Mouse (Mus musculus) intestine, embryonic 14.5 days (tissue): ENCODE results near the gene Cfap69. TPM values are rescaled to one million over a fixed set of nuclear protein-coding genes. Genes with fewer than 3 reads are reported as not detected.

Source experiments
- ATAC-seq: fragments of 200-750 bp; cut with Nextera tagmentation; replicated peaks from 2 replicates; pipeline ENCODE4 v1.8.0; 2017; ENCODE audit warnings: low read depth, moderate number of reproducible peaks, moderate TSS enrichment, moderate library complexity; ENCODE audit not compliant: low FRiP score, low TSS enrichment
- DNase-seq: peaks from one replicate; pipeline ENCODE4 v3.0.0-alpha.2; 2018; ENCODE audit warnings: low spot score
- H3K27ac ChIP-seq: fragments of 300-500 bp; sonication (generic); 2 replicates; pipeline ENCODE4 v1.5.1; 2014; ENCODE audit warnings: low read depth, mild to moderate bottlenecking, control low read depth
- H3K27me3 ChIP-seq: fragments of 300-500 bp; sonication (generic); replicated peaks from 2 replicates; pipeline ENCODE4 v1.6.1; 2014; ENCODE audit warnings: low read length, control low read depth; ENCODE audit not compliant: control insufficient read depth, insufficient read depth
- H3K36me3 ChIP-seq: fragments of 300-500 bp; sonication (generic); 2 replicates; pipeline ENCODE4 v1.6.1; 2014; ENCODE audit warnings: low read length, control low read depth; ENCODE audit not compliant: control insufficient read depth, insufficient read depth
- H3K4me1 ChIP-seq: fragments of 300-500 bp; sonication (generic); replicated peaks from 2 replicates; pipeline ENCODE4 v1.6.1; 2014; ENCODE audit warnings: low read length, control low read depth, mixed read lengths; ENCODE audit not compliant: control insufficient read depth, insufficient read depth
- H3K4me2 ChIP-seq: fragments of 300-500 bp; sonication (generic); 2 replicates; pipeline ENCODE4 v1.6.1; 2014; ENCODE audit warnings: low read length
- H3K4me3 ChIP-seq: fragments of 300-500 bp; sonication (generic); 2 replicates; pipeline ENCODE4 v1.5.1; 2014; ENCODE audit warnings: low read depth, low read length, control low read depth, mixed read lengths
- H3K9ac ChIP-seq: fragments of 300-500 bp; sonication (generic); 2 replicates; pipeline ENCODE4 v1.6.1; 2014; ENCODE audit warnings: mild to moderate bottlenecking, low read length
- H3K9me3 ChIP-seq: fragments of 300-500 bp; sonication (generic); 2 replicates; pipeline ENCODE4 v1.6.1; 2016; ENCODE audit warnings: low read length, control low read depth; ENCODE audit not compliant: control insufficient read depth
- WGBS: fragments of 180-500 bp; shearing (Covaris S2); extraction: QIAGEN DNeasy Blood & Tissue Kit; methylation state at CpG from one replicate; pipeline ENCODE4 v1.1.7; 2014; 5-methylcytosine and 5-hydroxymethylcytosine counted together
- polyA plus RNA-seq: library from polyadenylated mRNA; unstranded; fragments of >200 nt; fragmentation: Nextera tagmentation; extraction: Ambion mirVana; gene quantifications from 2 replicates; pipeline ENCODE4 v1.2.1, GENCODE M21; 2014

The Cfap69 gene
- polyA plus RNA-seq, 1 experiment from 2014 or later: 3.9 TPM

DNA sequence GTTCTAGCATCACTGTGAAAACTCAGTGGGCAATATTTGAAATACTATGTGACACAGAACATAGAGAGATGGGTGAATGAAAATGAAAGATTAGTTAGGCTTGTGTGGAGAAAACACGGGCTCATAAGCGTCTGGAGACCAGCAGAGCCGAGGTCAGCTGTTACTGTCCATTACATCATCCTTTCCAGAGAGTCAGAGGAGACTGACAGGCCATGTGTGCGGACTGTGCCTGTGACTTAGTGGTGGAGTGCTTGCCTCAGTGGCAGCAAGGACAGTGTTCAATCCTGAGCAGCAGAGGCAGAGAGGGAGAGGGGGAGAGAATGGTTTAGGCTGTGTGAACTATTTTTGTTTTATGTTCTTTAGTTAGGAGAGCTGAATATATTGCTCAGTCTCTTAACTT, 45.7 kb downstream of the Cfap69 start:
- no peak overlapping the region for H3K4me2 ChIP-seq
- no peaks in the 10 kb centered on the region for H3K9me3 ChIP-seq
- H3K36me3 ChIP-seq: no peaks in the 10 kb centered on the region
- no peaks in the 10 kb centered on the region for H3K27me3 ChIP-seq
- DNase-seq (no peak), ATAC-seq (no peak)
- no peak overlapping the region for H3K4me3 ChIP-seq
- WGBS: 53% methylated on average over 4 of the region's 4 CpGs
- H3K27ac ChIP-seq: no peak overlapping the region
- no peak overlapping the region for H3K9ac ChIP-seq
- H3K4me1 ChIP-seq: no peaks in the 10 kb centered on the region

DNA sequence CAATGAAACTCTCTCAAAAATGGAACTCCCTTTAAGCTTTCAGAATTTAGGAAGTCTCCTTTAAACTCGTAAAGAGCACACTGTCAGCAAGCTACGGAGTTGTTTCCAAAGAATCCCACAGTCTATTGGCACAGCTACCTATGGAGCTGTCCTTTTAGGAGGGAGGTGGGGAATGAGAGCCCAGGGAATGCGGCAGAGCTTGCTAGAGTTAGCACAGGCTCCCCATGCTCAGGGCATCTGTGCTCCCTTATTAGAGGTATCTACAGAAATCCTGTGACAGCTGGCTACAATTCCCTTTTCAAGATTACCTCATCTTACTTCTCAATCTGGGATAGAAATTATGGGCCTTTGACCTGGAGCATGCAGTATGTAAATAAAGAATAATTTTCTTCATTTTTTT, 53.5 kb downstream of the Cfap69 start:
- no peak overlapping the region for H3K27ac ChIP-seq
- H3K4me1 ChIP-seq: no peaks in the 10 kb centered on the region
- no peak overlapping the region for H3K4me2 ChIP-seq
- 48% methylated on average over 3 of the region's 3 CpGs for WGBS
- DNase-seq (no peak), ATAC-seq (no peak)
- no peaks in the 10 kb centered on the region for H3K36me3 ChIP-seq
- no peaks in the 10 kb centered on the region for H3K27me3 ChIP-seq
- H3K4me3 ChIP-seq: no peak overlapping the region
- H3K9ac ChIP-seq: no peak overlapping the region
- no peaks in the 10 kb centered on the region for H3K9me3 ChIP-seq

DNA sequence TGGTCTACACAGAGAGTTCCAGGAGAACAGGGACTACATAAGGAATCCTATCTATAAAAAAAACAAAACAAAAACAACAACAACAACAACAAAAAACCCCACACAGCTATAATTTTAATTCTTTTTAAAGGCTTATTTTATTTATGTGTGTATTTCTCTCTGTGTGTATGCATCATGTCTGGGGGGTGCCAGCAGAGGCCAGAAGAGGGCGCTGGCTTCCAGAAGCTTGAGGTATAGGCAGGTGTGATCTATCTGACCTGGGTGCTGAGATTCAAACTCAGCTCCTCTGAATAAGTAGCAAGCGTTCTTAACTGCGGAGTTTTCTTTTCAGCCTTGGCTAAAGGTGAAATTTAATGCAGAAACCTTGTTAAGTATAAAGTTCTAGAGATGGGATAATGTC, 76.4 kb downstream of the Cfap69 start:
- DNase-seq: no peak
- H3K4me3 ChIP-seq: no peak overlapping the region
- ATAC-seq: no peak
- no peaks in the 10 kb centered on the region for H3K4me1 ChIP-seq
- 75% methylated on average over 3 of the region's 3 CpGs for WGBS
- H3K36me3 ChIP-seq: no peaks in the 10 kb centered on the region
- H3K27me3 ChIP-seq: no peaks in the 10 kb centered on the region
- no peak overlapping the region for H3K27ac ChIP-seq
- H3K4me2 ChIP-seq: no peak overlapping the region
- H3K9ac ChIP-seq: no peak overlapping the region
- no peaks in the 10 kb centered on the region for H3K9me3 ChIP-seq

DNA sequence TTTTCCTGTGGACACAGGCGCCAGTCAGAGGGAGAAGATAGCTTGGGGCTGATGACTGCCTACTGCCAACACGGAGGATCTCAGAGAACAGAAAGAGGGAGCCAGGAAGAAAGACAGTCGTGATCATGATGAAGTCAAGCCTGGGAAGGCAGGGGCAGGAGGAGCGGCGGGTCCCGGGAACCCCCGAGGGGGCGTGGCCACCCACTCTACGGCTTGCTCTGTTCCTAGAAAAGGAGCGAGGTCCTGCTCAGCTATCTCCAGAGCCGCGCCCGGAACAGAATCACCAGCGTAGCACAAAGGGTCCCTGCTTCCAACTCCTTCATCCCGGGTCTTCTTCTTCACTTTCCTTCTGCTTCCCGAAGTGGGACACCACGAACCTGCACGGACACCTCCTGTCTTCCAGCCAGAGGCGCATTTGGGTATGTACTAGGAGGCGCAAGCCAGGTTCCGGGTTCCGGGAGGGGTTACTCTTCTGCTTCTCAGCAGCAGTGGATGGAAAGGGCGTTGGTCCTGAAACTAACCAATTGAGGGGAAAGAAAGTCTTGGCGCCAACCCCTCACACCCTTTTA, 90.2 kb downstream of the Cfap69 start, which contains the start of gene Gm8773:
Gm8773 (plus strand) TSS at position 51 of the 569 bp plus-strand sequence.
- Histone ChIP-seq H3K9me3 (no peaks in the 10 kb centered on the region), H3K27me3 (peaks cover 12% of the 10 kb centered on the region; the same call in 1 of the 2 replicates), H3K36me3 (no peaks in the 10 kb centered on the region), H3K4me2 (peak within 1 kb of the TSS; percentile 90), H3K4me3 (peak within 1 kb of the TSS; percentile 55), H3K4me1 (no peaks in the 10 kb centered on the region), H3K27ac (no peak within 1 kb of the TSS), H3K9ac (peak within 1 kb of the TSS; percentile 39)
- 1% methylated on average over 24 of the region's 24 CpGs for WGBS
- ATAC-seq (peak; percentile 75), DNase-seq (peak; percentile 75)

DNA sequence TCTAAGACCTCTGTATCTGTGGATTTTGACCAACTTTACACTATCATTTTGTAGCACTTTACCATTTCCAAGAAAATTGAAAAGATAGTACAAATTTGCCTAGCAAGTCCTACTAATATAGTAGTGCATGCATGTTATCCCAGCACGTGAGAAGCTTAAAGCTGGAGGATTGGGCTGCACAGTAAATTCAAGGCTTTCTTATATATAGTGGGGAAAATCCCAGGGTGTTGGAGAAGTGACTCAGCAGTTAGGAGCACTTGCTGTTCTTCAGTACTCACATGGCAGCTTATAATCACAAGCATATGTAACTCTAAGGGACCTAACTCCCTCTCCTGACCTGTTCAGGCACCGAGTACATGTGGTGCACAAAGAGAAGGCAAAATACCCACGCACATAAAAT, 101.6 kb downstream of the Cfap69 start:
- no peaks in the 10 kb centered on the region for H3K36me3 ChIP-seq
- ATAC-seq (no peak), DNase-seq (no peak)
- 74% methylated on average over 3 of the region's 3 CpGs for WGBS
- H3K4me2 ChIP-seq: no peak overlapping the region
- H3K9ac ChIP-seq: no peak overlapping the region
- no peak overlapping the region for H3K27ac ChIP-seq
- H3K4me1 ChIP-seq: peaks cover 10% of the 10 kb centered on the region
- H3K9me3 ChIP-seq: no peaks in the 10 kb centered on the region
- H3K4me3 ChIP-seq: no peak overlapping the region
- no peaks in the 10 kb centered on the region for H3K27me3 ChIP-seq

DNA sequence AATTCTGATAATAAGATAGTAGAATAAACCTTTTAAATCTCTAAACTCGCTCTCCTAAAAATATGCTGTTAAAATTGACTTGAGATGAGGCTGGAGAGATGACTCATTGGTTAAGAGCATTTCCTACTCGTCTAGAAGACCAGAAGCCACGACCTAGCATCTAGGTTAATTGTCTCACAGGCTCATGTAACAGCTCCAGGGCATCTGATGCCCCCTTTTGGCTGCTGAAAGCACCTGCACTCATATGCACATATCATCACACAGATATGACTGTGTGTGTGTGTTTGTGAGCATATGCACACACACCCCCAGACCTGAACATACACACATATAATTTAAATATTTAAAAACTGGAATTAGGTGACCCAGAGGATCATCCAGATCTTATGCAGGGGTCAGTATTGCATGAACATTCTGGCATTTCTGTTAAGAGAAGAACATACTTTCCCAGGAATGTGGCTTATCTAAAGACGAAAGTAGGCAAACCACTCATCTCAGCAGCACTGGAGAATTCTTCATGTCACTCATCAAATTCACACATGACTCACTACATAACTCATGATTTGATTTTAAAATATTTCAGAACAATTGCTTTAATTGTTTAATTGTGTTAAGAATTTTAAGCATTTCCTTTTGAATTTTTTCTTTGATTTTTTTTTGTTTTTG, 102.9 kb downstream of the Cfap69 start:
- DNase-seq (no peak), ATAC-seq (no peak)
- H3K27me3 ChIP-seq: no peaks in the 10 kb centered on the region

DNA sequence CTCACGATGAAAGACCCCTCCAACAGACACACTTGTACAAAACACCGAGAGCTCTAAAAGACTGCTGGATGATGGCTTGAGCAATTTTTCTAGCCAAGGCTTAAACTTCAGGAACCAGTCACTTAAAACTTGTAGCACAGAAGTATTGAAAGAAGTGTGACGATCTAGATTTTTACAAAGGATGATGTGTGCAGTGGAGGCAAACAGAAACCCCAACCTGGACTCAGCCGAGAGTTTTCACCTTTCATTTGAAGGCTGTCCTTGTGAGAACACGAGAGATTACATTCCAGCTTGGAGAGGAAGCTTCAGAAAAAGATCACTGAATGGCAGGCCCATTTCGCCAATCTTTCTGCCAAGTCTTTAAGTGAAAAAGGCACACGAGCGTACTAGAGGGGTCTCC, 104.2 kb downstream of the Cfap69 start:
- WGBS: 38% methylated on average over 8 of the region's 8 CpGs
- H3K27ac ChIP-seq: peak overlapping the region; percentile 84; the same call in 1 of the 2 replicates
- ATAC-seq: 0 out of 2 replicates have a peak, but pooled peaks have one; percentile 2

More for the DNA sequence above, 102.9 kb downstream of the Cfap69 start:
- H3K4me1 ChIP-seq: peaks cover 10% of the 10 kb centered on the region
- no peaks in the 10 kb centered on the region for H3K9me3 ChIP-seq
- H3K36me3 ChIP-seq: no peaks in the 10 kb centered on the region; the same call in 1 of the 2 replicates
- H3K27ac ChIP-seq: no peak overlapping the region
- 72% methylated on average over 4 of the region's 4 CpGs for WGBS
- H3K4me2 ChIP-seq: no peak overlapping the region
- H3K9ac ChIP-seq: no peak overlapping the region
- H3K4me3 ChIP-seq: no peak overlapping the region

DNA sequence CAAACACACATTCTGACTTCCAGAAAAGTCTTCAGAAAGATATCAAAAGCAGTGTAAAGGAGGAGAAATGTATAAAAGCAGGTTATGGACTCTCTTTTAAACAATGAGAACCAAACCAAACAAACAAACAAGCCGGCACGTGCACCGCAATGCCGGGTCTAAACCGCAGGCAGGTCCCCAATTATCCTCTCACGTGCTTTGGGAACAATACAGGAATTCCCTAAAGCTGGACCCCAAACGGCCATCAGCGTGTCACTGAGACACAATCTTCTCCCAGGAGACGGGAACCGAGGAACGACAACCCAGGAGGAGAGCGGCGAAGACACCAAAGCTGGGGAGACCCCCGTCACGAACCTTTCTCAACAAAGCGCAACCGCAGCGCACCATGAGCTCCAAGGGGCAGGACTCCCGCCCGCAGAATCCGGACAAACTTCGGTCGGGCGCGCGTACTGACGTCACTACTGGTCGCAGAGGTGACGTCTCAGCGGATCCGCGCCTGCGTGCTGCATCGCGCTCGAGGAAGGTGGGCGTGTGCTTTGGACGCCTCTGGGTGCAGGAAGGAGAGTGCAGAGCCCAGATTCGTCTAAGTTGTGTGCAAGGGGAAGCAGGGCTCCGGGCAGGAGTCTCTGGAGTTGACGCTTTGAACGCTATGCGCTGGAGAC, 104.8 kb downstream of the Cfap69 start, which contains the start of gene Gtpbp10:
Gtpbp10 (minus strand) TSS at position 460 of the 662 bp plus-strand sequence.
- DNase-seq (peak; percentile 99), ATAC-seq (peak; percentile 99)
- Histone ChIP-seq H3K4me3 (peak within 1 kb of the TSS; percentile 60), H3K36me3 (peaks cover 17% of the 10 kb centered on the region), H3K27me3 (no peaks in the 10 kb centered on the region), H3K4me2 (peak within 1 kb of the TSS; percentile 83), H3K27ac (peak within 1 kb of the TSS; percentile 84), H3K4me1 (peaks cover 10% of the 10 kb centered on the region), H3K9me3 (no peaks in the 10 kb centered on the region), H3K9ac (peak within 1 kb of the TSS; percentile 63)
- WGBS: under 1% methylated on average over 43 of the region's 43 CpGs

More for the DNA sequence above, 104.2 kb downstream of the Cfap69 start:
- no peaks in the 10 kb centered on the region for H3K27me3 ChIP-seq
- H3K9ac ChIP-seq: peak overlapping the region; percentile 63
- peaks cover 10% of the 10 kb centered on the region for H3K4me1 ChIP-seq
- peak overlapping the region; percentile 60 for H3K4me3 ChIP-seq
- peak overlapping the region; percentile 83 for H3K4me2 ChIP-seq
- H3K36me3 ChIP-seq: peaks cover 11% of the 10 kb centered on the region
- no peaks in the 10 kb centered on the region for H3K9me3 ChIP-seq
- no peak for DNase-seq
